Mouse (Mus musculus) C2C12 (cell line): ENCODE results near the gene Hint3. TPM values are rescaled to one million over a fixed set of nuclear protein-coding genes. Genes with fewer than 3 reads are reported as not detected.
A peak's percentile ranks its signal among the peaks of the same experiment; 100 is the strongest.

Experiments used
- H3K27me3 ChIP-seq: one replicate; pipeline ENCODE4 v1.6.1; 2011; ENCODE audit not compliant: control insufficient read depth, insufficient read depth, insufficient read length
- H3K36me3 ChIP-seq: one replicate; pipeline ENCODE4 v1.6.1; 2011; ENCODE audit not compliant: control insufficient read depth, insufficient read depth
- H3K4me3 ChIP-seq: one replicate; pipeline ENCODE4 v1.5.1; 2011; ENCODE audit warnings: mild to moderate bottlenecking, control low read depth; ENCODE audit not compliant: poor library complexity, insufficient read depth, severe bottlenecking
- H3K79me2 ChIP-seq: one replicate; pipeline ENCODE4 v1.6.1; 2011; ENCODE audit not compliant: control insufficient read depth, insufficient read depth
- H3K79me3 ChIP-seq: one replicate; pipeline ENCODE4 v1.6.1; 2011; ENCODE audit warnings: low read depth, control low read depth
- H3ac ChIP-seq: one replicate; pipeline ENCODE3; 2011; ENCODE audit warnings: low read depth; ENCODE audit not compliant: control insufficient read depth, insufficient read length
- CEBPB ChIP-seq: IDR thresholded peaks from one replicate; pipeline ENCODE4 v1.6.1; 2011; ENCODE audit warnings: low read depth, mild to moderate bottlenecking, control low read depth, moderate library complexity
- CTCF ChIP-seq: IDR thresholded peaks from one replicate; pipeline ENCODE4 v1.5.1; 2011; ENCODE audit not compliant: control insufficient read depth, insufficient read depth, insufficient read length
- FOSL1 ChIP-seq: IDR thresholded peaks from one replicate; pipeline ENCODE4 v1.8.0; 2011; ENCODE audit warnings: mild to moderate bottlenecking, low read length; ENCODE audit not compliant: poor library complexity, insufficient read depth, severe bottlenecking
- MAX ChIP-seq: IDR thresholded peaks from one replicate; pipeline ENCODE4 v1.6.1; 2011; ENCODE audit warnings: mild to moderate bottlenecking, control low read depth
- MYOD1 ChIP-seq: IDR thresholded peaks from one replicate; pipeline ENCODE4 v1.6.1; 2011; ENCODE audit warnings: low read depth; ENCODE audit not compliant: control insufficient read depth, insufficient read length
- MYOG ChIP-seq: IDR thresholded peaks from one replicate; pipeline ENCODE4 v1.6.1; 2011; ENCODE audit not compliant: control insufficient read depth, insufficient read length; ENCODE audit errors: extremely low read depth
- USF1 ChIP-seq: IDR thresholded peaks from one replicate; pipeline ENCODE4 v1.6.1; 2011; ENCODE audit warnings: low read depth, mild to moderate bottlenecking, control low read depth, moderate library complexity
- polyA plus RNA-seq: library from polyadenylated mRNA; unstranded; fragments of >200 nt; fragmentation: generic; extraction: Trizol; gene quantifications from one replicate; pipeline ENCODE4 v1.2.1, GENCODE M21; 2012; ENCODE audit warnings: missing spikeins

The Hint3 gene
- polyA plus RNA-seq, 1 experiment = 8.1 TPM

DNA sequence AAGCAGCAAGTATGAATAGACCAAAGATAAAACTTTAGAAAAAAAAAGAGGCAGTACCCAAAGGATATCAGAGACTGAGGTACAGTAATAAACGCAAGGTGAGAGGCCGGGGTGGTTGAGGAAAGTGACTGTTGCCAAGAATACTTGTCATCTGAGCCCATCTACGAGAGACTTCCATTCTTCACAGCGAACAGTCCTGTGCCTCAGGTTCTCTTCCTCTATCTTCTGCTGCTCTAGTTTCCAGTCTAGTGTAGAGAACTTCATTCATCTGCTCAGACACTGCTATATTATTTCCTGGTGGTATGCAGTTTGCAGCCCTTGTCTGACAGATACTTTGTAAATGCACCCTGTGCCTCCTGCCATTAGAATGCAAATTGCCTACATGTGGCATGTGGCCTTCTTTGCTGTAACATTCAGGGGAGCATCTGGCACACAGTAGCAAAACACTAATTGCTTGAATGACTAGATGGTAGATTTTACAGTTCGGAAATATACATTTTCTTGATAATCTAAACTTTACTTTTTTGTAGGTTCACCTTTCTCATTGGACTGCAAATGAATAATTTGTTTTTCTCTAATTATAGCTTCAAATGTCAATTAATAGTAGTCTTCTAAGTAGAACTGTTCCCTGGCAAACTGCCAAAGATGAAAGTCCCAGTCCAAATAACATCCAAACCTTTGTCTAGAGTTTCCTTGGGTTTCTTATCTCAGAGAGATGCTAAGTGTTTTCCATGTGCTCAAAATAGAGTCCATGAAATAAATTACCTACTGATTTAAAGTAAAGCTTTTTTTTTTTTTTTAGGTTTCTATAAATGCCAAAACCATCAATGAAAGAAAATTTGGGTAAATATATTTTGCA, 5.0 kb downstream of the Hint3 start:
- no peaks in the 10 kb centered on the region for H3K79me3 ChIP-seq
- no peak overlapping the region for H3ac ChIP-seq
- no peak for TF ChIP-seq FOSL1
- no peak for TF ChIP-seq CEBPB
- no peak for TF ChIP-seq MAX
- TF ChIP-seq CTCF = no peak
- no peak for TF ChIP-seq MYOG
- H3K36me3 ChIP-seq = no peaks in the 10 kb centered on the region
- no peaks in the 10 kb centered on the region for H3K27me3 ChIP-seq
- no peak overlapping the region for H3K4me3 ChIP-seq
- H3K79me2 ChIP-seq = no peaks in the 10 kb centered on the region

DNA sequence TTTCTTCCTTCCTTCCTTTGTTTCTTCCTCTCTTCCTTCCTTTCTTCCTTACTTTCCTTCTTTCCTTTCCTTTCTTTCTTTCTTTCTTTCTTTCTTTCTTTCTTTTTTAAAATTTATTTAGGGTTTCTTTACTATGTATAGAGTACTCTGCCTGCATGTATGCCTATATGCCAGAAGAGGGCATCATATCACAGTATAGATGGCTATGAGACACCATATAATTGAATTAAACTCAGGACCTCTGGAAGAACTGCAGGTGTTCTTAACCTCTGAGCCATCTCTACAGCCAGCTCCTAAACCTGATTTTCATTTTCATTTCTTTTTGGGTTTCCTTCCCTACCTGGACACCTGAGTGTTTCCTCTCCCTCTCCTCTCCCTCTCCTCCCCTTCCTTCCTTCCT, 6.5 kb downstream of the Hint3 start:
- H3K27me3 ChIP-seq = no peaks in the 10 kb centered on the region
- H3K79me3 ChIP-seq = no peaks in the 10 kb centered on the region
- H3K4me3 ChIP-seq = no peak overlapping the region
- H3K79me2 ChIP-seq = no peaks in the 10 kb centered on the region
- no peaks in the 10 kb centered on the region for H3K36me3 ChIP-seq
- TF ChIP-seq CEBPB (no peak), CTCF (no peak), MAX (no peak), USF1 (no peak), MYOG (no peak), FOSL1 (no peak), MYOD1 (no peak)
- no peak overlapping the region for H3ac ChIP-seq

DNA sequence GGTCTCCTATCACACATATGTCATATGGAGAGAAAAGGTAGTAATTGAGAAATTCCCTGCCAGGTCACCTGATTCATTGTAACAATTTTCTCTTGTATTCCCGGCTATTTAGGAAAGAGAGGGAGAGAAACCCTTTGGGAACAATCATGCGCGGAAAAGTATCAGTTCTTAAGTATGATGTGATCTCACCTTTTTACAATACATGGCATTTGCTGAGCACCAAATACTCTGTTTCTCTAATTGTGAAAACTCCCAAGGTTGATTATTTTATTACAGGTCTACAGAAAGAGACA, 10.6 kb downstream of the Hint3 start:
- H3K79me3 ChIP-seq = no peaks in the 10 kb centered on the region
- no peaks in the 10 kb centered on the region for H3K36me3 ChIP-seq
- no peak overlapping the region for H3ac ChIP-seq
- no peaks in the 10 kb centered on the region for H3K27me3 ChIP-seq
- no peaks in the 10 kb centered on the region for H3K79me2 ChIP-seq
- TF ChIP-seq MYOD1 = no peak
- TF ChIP-seq USF1 = no peak
- peak overlapping the region; percentile 58 for H3K4me3 ChIP-seq

DNA sequence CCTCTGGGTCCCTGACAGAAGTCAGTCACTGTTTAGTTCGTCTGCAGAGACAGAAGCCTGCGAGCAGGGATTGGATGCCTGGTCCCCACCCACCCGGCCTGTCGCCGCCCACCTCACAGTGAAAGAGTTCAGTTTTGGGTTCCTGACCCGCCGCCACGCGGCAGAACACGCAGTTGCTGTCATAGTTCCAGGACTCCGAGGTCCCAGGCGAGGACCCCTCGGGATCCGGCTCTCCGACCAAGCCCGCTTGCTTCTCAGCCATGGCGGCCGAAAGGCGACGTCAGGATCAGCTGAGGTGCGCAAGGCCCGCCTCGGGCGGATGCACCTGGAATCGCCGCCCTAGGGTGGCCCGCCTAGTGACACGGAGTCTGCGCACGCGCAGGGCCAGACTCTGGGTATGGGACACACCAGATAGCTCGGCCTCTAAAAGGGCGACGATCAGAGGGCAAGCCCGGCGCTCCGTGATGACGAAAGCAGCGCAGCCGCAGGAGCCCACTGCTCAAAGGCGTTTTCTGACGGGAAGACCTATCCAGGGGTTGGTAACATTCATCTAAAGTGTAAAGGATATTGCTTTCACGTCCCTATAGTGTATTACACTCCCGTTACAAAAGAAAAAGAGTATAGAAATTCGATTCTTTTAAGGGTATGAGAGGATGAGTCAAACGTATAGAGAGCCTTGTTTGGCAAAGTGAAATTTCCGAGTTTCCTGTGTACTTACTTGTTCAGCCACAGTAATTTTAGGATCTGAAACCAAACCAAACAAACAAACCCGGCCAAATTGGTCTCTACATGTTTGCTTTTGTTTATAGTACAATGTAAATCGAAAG, 11.1 kb downstream of the Hint3 start:
- Histone ChIP-seq H3K36me3 (no peaks in the 10 kb centered on the region), H3K79me3 (no peaks in the 10 kb centered on the region), H3K4me3 (peak overlapping the region; percentile 58), H3ac (peak overlapping the region; percentile 80), H3K79me2 (no peaks in the 10 kb centered on the region), H3K27me3 (no peaks in the 10 kb centered on the region)
- peak; percentile 16 for TF ChIP-seq MAX
- TF ChIP-seq MYOG = no peak

DNA sequence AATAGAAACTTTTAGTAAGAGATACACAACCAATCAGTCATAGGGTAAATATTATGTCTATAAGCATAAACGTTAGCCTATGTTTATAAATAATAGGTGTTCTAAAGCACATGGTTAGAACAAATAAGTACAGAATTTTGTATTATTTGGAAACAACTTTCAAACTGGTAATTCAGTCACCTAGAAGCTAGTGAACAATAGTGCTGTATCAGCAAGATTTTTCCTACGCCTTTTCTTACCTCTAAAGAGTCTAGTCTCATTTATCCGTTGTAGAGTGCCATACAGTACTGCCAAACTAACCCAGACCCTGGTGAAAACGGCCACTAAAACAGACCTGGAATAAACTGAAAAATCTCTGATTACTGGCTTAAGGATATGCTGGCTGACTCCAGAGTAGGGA, 16.4 kb downstream of the Hint3 start:
- no peaks in the 10 kb centered on the region for H3K79me2 ChIP-seq
- no peak overlapping the region for H3ac ChIP-seq
- no peaks in the 10 kb centered on the region for H3K79me3 ChIP-seq
- TF ChIP-seq USF1 (no peak), MYOD1 (no peak), MYOG (no peak), CEBPB (no peak), MAX (no peak)
- H3K4me3 ChIP-seq = no peak overlapping the region
- H3K36me3 ChIP-seq = peaks cover 10% of the 10 kb centered on the region
- H3K27me3 ChIP-seq = no peaks in the 10 kb centered on the region

- H3ac ChIP-seq = no peak overlapping the region
Observed at GRCm38 (mm10) chr10:30609614-30610013, 19.8 kb downstream of the Hint3 start.

More at GRCm38 (mm10) chr10:30609614-30610013, 19.8 kb downstream of the Hint3 start:
- Histone ChIP-seq H3K79me3 (no peaks in the 10 kb centered on the region), H3K79me2 (no peaks in the 10 kb centered on the region), H3K4me3 (no peak overlapping the region), H3K36me3 (peaks cover 20% of the 10 kb centered on the region), H3K27me3 (no peaks in the 10 kb centered on the region)
- no peak for TF ChIP-seq USF1
- no peak for TF ChIP-seq FOSL1
- TF ChIP-seq MYOG = no peak
- TF ChIP-seq MYOD1 = no peak
- no peak for TF ChIP-seq CEBPB
- no peak for TF ChIP-seq CTCF
- TF ChIP-seq MAX = no peak
